Mouse (Mus musculus) megakaryocyte-erythroid progenitor cell, adult 5-6 weeks (primary cell): ENCODE results near the gene Rgl1. TPM values are rescaled to one million over a fixed set of nuclear protein-coding genes. Genes with fewer than 3 reads are reported as not detected.

Experiments used
- ATAC-seq: replicated peaks from 2 replicates; pipeline ENCODE4 v1.8.0; 2016; ENCODE audit warnings: mild to moderate bottlenecking, inconsistent platforms; ENCODE audit not compliant: severe bottlenecking, poor library complexity, low FRiP score, low TSS enrichment
- total RNA-seq, 2 experiments: library from RNA; stranded (forward) in 1 of 2; stranded (reverse) in 1 of 2; fragments of 200-1000, 215-1000 nt in 1 of 2; fragments of >200 nt in 1 of 2; fragmentation: Nextera tagmentation in 1 of 2; gene quantifications; 2 replicates each; pipeline ENCODE4 v1.2.3; 2014 to 2017

Gene Rgl1
- total RNA-seq, 2 experiments from 2014 or later, result 2.7 to 7.3 TPM

- ATAC-seq, result no peak
Measured at GRCm38 (mm10) chr1:152623375-152624270, 142.5 kb downstream of the Rgl1 start.

- ATAC-seq, result no peak
Measured at GRCm38 (mm10) chr1:152622765-152623211, 143.4 kb downstream of the Rgl1 start.

- no peak for ATAC-seq
Measured at GRCm38 (mm10) chr1:152621624-152622023, 144.5 kb downstream of the Rgl1 start.

GRCm38 (mm10) chr1:152619396-152619795, 146.8 kb downstream of the Rgl1 start:
- no peak for ATAC-seq

GRCm38 (mm10) chr1:152618896-152619295, 147.3 kb downstream of the Rgl1 start:
- ATAC-seq, result no peak

GRCm38 (mm10) chr1:152618381-152618780, 147.8 kb downstream of the Rgl1 start:
- no peak for ATAC-seq

- peak; percentile 58 for ATAC-seq
Measured at GRCm38 (mm10) chr1:152617745-152618342, 148.3 kb downstream of the Rgl1 start.

- no peak for ATAC-seq
Measured at GRCm38 (mm10) chr1:152616777-152617057, 149.4 kb downstream of the Rgl1 start.

GRCm38 (mm10) chr1:152615987-152616776, 150.0 kb downstream of the Rgl1 start:
- peak; percentile 81 for ATAC-seq

GRCm38 (mm10) chr1:152614743-152615380, 151.3 kb downstream of the Rgl1 start:
- ATAC-seq, result no peak

GRCm38 (mm10) chr1:152613158-152613857, 152.8 kb downstream of the Rgl1 start:
- ATAC-seq, result no peak

- no peak; the same call in 1 of the 2 replicates for ATAC-seq
Measured at GRCm38 (mm10) chr1:152612535-152613157, 153.5 kb downstream of the Rgl1 start.

- no peak for ATAC-seq
Measured at GRCm38 (mm10) chr1:152609547-152609946, 156.6 kb downstream of the Rgl1 start.

GRCm38 (mm10) chr1:152609006-152609405, 157.1 kb downstream of the Rgl1 start:
- no peak for ATAC-seq

GRCm38 (mm10) chr1:152607765-152608164, 158.4 kb downstream of the Rgl1 start:
- no peak for ATAC-seq

GRCm38 (mm10) chr1:152606727-152607126, 159.4 kb downstream of the Rgl1 start:
- peak; percentile 46; the same call in 1 of the 2 replicates for ATAC-seq

GRCm38 (mm10) chr1:152605895-152606625, 160.1 kb downstream of the Rgl1 start:
- ATAC-seq, result peak; percentile 74

- ATAC-seq, result no peak
Measured at GRCm38 (mm10) chr1:152604147-152604546, 162.0 kb downstream of the Rgl1 start.
